ENCODE assay signal across 52 mouse cellular contexts in genomic region chr1:166479503-166479902, GRCm38 (mm10). TPM values are rescaled to one million over a fixed set of nuclear protein-coding genes. Genes with fewer than 3 reads are reported as not detected.
"Had no signal": no experiment of that assay in that cellular context is flagged by ENCODE, and none has a peak within 500 bp of the region (broad histone marks: within the 10 kb centered on the region; RNA-seq: fewer than 3 reads in every experiment).

No protein-coding gene starts in this region.

- DNase-seq: heart, postnatal 10 days; heart, postnatal 14 days; heart, postnatal 36 days; heart, postnatal 4 days; kidney, adult 11 months; kidney, adult 18-20 months; kidney, adult 2 months; kidney, adult 8-10 months; kidney, adult 9 months; kidney, postnatal 10 days; kidney, postnatal 14 days; kidney, postnatal 25 days; kidney, postnatal 36 days; kidney, postnatal 4 days; layer of hippocampus, adult 9-11 months; layer of hippocampus, postnatal 36 days had no signal

- H3K36me3 ChIP-seq: heart, embryonic 10.5 days; heart, embryonic 12.5 days; heart, embryonic 13.5 days; heart, embryonic 15.5 days; hindbrain, embryonic 10.5 days; hindbrain, embryonic 12.5 days; hindbrain, embryonic 13.5 days; hindbrain, embryonic 15.5 days; intestine, embryonic 15.5 days; kidney, embryonic 15.5 days had no signal

- H3K4me3 ChIP-seq: heart, embryonic 10.5 days; heart, embryonic 12.5 days; heart, embryonic 13.5 days; heart, embryonic 15.5 days; hindbrain, embryonic 10.5 days; hindbrain, embryonic 12.5 days; hindbrain, embryonic 13.5 days; hindbrain, embryonic 15.5 days; intestine, embryonic 15.5 days; kidney, embryonic 15.5 days; layer of hippocampus, adult 2 months; left cerebral cortex, adult 2 months had no signal

- ATAC-seq: hindbrain, embryonic 16.5 days; hindbrain, postnatal 0 days; inflammation-experienced regulatory T-cells, adult 6 months; intestine, embryonic 15.5 days; intestine, embryonic 16.5 days; intestine, postnatal 0 days had no signal

- H3K4me1 ChIP-seq: heart, embryonic 10.5 days; heart, embryonic 12.5 days; heart, embryonic 13.5 days; heart, embryonic 15.5 days; hindbrain, embryonic 10.5 days; hindbrain, embryonic 12.5 days; hindbrain, embryonic 13.5 days; hindbrain, embryonic 15.5 days; intestine, embryonic 15.5 days; kidney, embryonic 15.5 days had no signal

- H3K4me2 ChIP-seq: heart, embryonic 11.5 days; heart, embryonic 12.5 days; heart, embryonic 13.5 days; heart, embryonic 15.5 days; hindbrain, embryonic 12.5 days; hindbrain, embryonic 13.5 days; hindbrain, embryonic 15.5 days; intestine, embryonic 15.5 days; kidney, embryonic 15.5 days had no signal

- H3K27me3 ChIP-seq: heart, embryonic 12.5 days; heart, embryonic 13.5 days; heart, embryonic 15.5 days; hindbrain, embryonic 12.5 days; hindbrain, embryonic 13.5 days; hindbrain, embryonic 15.5 days; intestine, embryonic 15.5 days; kidney, embryonic 15.5 days had no signal

- H3K9ac ChIP-seq: heart, embryonic 12.5 days; heart, embryonic 13.5 days; heart, embryonic 15.5 days; hindbrain, embryonic 12.5 days; hindbrain, embryonic 13.5 days; hindbrain, embryonic 15.5 days; intestine, embryonic 15.5 days; kidney, embryonic 15.5 days had no signal

- H3K27ac ChIP-seq: heart, embryonic 10.5 days; heart, embryonic 13.5 days; heart, embryonic 15.5 days; hindbrain, embryonic 10.5 days; hindbrain, embryonic 12.5 days; hindbrain, embryonic 13.5 days; hindbrain, embryonic 15.5 days; hindbrain, postnatal 0 days; intestine, embryonic 15.5 days; kidney, embryonic 15.5 days; kidney, postnatal 0 days; layer of hippocampus, adult 2 months; left cerebral cortex, adult 2 months had no signal

- H3K9me3 ChIP-seq: heart, embryonic 10.5 days; heart, embryonic 12.5 days; heart, embryonic 15.5 days; hindbrain, embryonic 10.5 days; hindbrain, embryonic 12.5 days; hindbrain, embryonic 13.5 days; hindbrain, embryonic 15.5 days; intestine, embryonic 15.5 days; kidney, embryonic 15.5 days had no signal

RNA-seq across cellular contexts. Expression of gene Gm4846, which starts 17.9 kb away (rescaled TPM):
- total RNA-seq: heart, postnatal 10 days; heart, postnatal 14 days; heart, postnatal 25 days; heart, postnatal 36 days; heart, postnatal 4 days; hematopoietic stem cell, adult 5-6 weeks; layer of hippocampus, adult 18-20 months; layer of hippocampus, adult 2 months; layer of hippocampus, adult 8-10 months; layer of hippocampus, postnatal 10 days; layer of hippocampus, postnatal 14 days; layer of hippocampus, postnatal 25 days; layer of hippocampus, postnatal 36 days; left cerebral cortex, adult 18-20 months; left cerebral cortex, adult 2 months; left cerebral cortex, adult 8-10 months had no signal
- polyA plus RNA-seq: heart, embryonic 10.5 days; heart, embryonic 11.5 days; heart, embryonic 12.5 days; heart, embryonic 13.5 days; heart, embryonic 14.5 days; heart, embryonic 15.5 days; heart, embryonic 16.5 days; heart, postnatal 0 days; hindbrain, embryonic 10.5 days; hindbrain, embryonic 11.5 days; hindbrain, embryonic 12.5 days; hindbrain, embryonic 13.5 days; hindbrain, embryonic 15.5 days; hindbrain, embryonic 16.5 days; hindbrain, postnatal 0 days; inflammation-experienced regulatory T-cells, adult 6 months; intestine, embryonic 14.5 days; intestine, embryonic 15.5 days; intestine, embryonic 16.5 days; intestine, postnatal 0 days; kidney, adult 2 months; kidney, embryonic 14.5 days; kidney, embryonic 15.5 days; kidney, embryonic 16.5 days; kidney, postnatal 0 days; large intestine, adult 2 months had no signal
